Mouse (Mus musculus) megakaryocyte, adult 5-6 weeks (primary cell): ENCODE results near the gene Irx6. TPM values are rescaled to one million over a fixed set of nuclear protein-coding genes. Genes with fewer than 3 reads are reported as not detected.

ENCODE experiments used
- ATAC-seq: 2 replicates; pipeline ENCODE4 v1.8.0; 2016; ENCODE audit warnings: mild to moderate bottlenecking, inconsistent platforms; ENCODE audit not compliant: poor library complexity, severe bottlenecking
- total RNA-seq, 2 experiments: library from RNA; stranded (forward) in 1 of 2; stranded (reverse) in 1 of 2; fragments of 153-499, 151-499 nt in 1 of 2; fragments of 221-1000, 200-1000 nt in 1 of 2; gene quantifications; 2 replicates each; pipeline versions ENCODE4 v1.2.3 to v1.2.4; 2015 to 2017

The Irx6 gene
- not detected in 2 replicates for total RNA-seq (2015)
- total RNA-seq (2017): not detected in 2 replicates

GRCm38 (mm10) chr8:92674244-92675128, at the start of gene Irx6:
Gene Irx6 (plus strand): TSS chr8:92674288.
- ATAC-seq: no peak

DNA sequence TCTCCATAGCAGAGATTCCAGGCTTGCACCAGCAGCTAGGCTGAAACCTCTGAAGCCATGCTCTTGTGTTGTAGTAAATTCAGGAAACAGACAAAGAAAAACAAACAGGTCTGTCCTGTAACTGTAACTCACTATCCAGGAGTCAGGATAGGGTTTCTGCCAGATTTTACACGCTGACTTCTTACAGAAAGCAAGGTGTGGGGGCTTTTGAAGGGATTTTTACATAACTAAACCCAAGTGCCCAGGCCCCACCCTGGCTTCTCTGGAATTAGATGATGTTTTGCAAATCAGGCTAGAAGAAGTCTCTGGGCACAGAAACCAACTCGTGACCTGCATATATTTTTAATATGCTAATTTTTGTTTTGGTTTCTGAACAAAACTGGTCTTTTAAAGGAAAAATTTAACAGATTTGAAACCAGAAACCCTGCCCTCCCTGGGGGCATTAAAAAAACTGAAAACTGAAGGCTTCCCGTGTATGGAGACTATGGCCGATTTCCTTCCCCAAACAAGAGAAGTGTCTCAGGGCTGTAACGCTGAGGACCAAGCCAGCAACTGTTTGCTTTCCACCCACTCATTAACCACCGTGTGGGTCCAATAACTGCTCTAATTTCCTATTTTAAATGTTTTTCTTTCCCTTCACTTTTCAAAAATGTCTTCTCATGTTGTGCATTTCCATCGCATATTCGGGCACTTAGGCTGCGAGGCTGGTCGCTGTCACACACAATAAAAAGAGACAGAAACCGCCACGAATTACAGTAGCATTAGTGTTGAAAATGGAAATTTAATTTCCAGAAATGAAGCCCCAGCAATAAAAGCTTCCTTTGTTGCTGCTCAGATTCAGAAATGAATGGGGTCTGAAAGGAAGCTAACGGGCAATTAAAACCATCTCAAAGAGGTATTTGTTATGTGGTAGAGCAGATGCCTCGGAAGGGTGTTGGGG, 45.1 kb upstream of the Irx6 start:
- ATAC-seq: no peak

DNA sequence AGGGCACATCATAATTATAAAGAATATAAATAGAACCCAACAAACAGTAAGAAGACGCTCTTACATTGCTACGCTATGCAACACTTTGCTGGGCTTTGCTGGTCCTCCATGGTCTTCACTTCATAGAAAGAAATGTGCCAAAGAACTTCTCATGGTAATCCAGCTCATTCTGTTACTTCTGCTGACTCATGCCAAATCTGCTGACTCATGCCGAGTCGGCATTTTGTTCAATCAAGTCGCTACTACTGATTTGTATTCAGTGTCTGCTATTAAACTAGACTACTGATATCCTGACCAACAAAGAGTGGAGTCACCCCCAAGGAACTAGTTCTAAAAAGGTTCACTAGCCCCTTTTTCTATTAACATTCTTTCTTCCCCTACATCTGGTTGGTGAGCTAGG, 40.9 kb upstream of the Irx6 start:
- no peak for ATAC-seq

DNA sequence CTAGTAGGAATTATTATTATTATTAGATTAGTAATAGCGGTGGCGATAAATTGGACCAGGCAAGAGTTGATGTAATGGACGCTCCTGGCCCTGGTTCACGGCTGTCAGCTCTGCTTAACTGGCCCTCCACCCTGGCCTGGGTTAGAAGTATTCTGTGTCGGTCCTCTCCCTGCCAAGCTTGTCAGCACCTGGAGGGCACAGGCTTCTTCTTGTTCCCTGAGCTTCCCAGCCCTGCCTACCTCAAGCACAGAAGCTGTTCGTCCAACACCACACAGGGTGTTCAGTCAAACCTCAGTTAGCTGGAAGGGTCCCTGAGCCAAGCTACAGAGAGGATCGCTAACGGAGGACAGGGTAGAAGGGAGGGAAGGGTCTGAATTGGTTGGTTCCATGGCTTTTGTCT, 33.3 kb upstream of the Irx6 start:
- ATAC-seq: no peak

DNA sequence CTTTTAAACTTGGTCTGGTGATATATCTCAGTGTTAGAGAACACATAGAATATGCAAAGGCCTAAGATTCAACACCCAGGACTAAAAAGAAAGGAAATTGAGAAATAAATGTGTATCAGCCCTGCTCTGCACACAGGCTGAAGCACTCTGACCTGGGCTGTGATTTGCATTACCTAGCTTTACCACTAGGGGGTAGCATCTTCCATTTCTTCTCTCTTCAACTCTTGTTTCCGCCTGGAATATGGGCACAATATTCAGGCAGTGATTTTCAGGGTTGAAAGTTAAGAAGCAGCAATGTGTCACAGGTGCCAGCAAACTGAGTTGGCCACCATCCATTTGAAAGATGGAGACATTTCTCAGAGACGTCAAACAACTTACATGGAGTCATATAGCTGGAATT, 27.5 kb upstream of the Irx6 start:
- ATAC-seq: no peak

GRCm38 (mm10) chr8:92664207-92664606, 9.9 kb upstream of the Irx6 start:
- ATAC-seq: no peak

- ATAC-seq: no peak
Observed at GRCm38 (mm10) chr8:92670236-92670635, 3.9 kb upstream of the Irx6 start.

DNA sequence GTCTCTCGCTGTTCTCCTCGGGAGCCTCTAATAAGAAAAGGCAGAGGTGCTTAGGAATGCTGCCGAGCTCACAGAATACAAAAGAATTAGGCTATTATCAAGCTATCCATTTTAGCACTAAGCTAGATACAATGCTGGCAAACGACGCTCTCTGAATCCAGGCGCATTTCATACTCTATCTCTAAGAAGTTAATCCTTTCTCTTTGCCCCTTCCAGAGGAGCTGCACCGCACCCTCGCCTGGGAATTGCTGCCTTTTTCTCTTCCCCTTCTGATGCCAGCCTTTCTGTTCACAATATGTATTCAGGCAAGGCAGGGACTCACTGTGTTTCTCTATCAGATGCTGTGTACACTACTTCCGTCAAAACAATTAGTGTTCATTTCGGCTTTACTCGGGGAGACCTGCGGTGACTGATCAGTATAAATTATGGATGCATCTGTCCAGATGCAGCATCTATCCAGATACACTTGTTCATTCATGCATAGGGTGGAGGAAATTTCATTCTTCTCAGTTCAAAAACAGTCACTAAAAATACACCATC, 3.4 kb upstream of the Irx6 start:
- no peak for ATAC-seq

GRCm38 (mm10) chr8:92671892-92672291, 2.2 kb upstream of the Irx6 start:
- no peak for ATAC-seq

- no peak for ATAC-seq
Observed at GRCm38 (mm10) chr8:92673101-92673500, 987 bp upstream of the Irx6 start.

- ATAC-seq: no peak
Observed at GRCm38 (mm10) chr8:92673555-92674243, 389 bp upstream of the Irx6 start.

DNA sequence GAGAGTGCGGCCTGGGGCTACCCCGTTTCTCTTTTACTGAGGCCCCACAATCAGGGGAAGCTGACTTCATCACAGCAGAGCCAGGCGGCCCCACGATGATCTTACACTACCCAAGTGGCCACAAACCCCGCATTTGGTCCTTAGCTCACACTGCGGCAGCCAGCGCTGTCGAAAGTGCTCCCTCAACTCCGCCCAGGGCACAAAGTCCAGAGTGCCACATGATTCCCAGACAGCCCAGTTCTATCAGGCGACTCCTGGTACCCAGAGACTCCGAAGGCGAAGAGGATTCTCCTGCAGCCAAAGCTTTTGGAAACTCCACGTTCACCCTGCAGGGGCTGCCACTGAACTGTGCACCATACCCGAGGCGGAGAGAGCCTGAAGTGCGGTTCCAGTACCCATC, 4.3 kb downstream of the Irx6 start:
- ATAC-seq: no peak

- ATAC-seq: no peak
Observed at GRCm38 (mm10) chr8:92697361-92697760, 23.3 kb downstream of the Irx6 start.

DNA sequence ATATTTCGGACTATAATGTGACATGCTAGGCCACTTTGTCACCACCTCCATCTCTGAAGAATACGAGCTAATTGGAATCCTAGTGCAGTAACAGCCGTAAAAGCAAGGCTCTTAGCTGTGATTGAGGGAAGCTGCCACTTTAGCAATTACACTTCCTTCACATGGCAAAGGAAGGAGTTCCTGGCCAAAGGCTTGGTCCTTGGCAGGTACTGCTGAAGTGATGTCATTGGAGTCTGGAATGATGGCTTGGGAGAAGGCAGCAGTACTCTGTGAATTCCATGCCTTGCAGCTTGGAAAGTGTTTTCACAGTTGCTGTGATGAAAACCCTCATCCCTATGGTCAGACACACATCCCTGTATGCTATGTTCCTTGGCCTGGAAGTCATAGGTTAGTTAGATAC, 24.3 kb downstream of the Irx6 start:
- no peak for ATAC-seq

- ATAC-seq: no peak
Observed at GRCm38 (mm10) chr8:92699922-92700540, 25.9 kb downstream of the Irx6 start.

GRCm38 (mm10) chr8:92703375-92703774, 29.3 kb downstream of the Irx6 start:
- no peak for ATAC-seq

DNA sequence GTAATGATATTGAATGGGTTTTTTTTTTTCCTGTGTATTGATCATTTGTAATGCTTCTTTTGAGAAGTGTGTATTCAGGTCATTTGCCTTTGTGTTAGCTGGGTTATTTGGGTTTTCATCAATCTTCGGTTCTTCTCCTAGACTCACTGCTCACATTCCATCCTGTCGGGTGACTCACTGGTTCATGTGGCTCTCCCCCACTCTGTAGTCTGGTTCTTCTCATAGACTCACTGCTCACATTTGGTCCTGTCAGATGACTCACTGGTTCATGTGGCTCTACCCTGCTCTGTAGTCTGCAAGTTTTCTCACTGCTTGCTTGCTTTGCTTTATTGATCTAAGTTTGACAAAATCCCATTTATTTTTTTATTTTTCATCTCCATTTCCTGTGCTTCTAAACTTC, 32.2 kb downstream of the Irx6 start:
- no peak for ATAC-seq

DNA sequence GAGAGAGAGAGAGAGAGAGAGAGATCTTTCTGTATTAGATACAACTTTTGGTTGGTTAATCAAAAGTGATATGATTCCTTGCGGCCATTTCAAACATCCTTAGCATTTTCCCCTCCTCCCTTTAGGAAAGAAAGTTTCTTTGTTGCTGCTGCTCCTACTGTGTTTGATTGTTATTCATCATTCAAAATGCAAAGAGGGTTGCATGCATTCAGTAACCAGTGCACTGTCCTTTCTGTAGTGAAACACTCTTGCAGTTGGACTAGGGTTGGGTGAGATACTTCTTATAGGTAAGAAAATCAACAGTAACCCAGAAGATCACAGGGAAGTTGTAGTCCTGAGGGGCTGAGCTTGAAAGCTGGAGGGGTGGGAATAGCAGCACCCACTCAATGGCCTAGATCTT, 39.2 kb downstream of the Irx6 start:
- no peak for ATAC-seq

GRCm38 (mm10) chr8:92717418-92717817, 43.3 kb downstream of the Irx6 start:
- no peak for ATAC-seq

DNA sequence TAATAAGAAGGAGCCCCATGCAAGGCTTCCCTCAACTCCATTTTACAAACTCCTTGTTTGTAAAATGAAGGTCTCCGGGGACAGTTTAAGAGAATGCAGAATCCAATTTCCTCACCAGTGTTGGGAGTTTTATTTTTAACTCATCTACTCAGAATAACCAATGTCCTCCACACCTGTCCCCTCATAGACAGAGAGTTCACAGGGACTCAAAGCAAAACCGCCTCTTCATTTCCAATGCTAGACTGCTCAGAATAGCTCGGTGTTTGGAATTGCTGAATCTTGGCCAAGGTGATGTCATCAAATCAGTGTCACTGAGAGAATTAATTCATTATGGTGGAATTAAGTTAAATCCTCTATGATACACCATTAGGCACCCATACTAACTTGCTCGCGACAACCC, 44.0 kb downstream of the Irx6 start:
- ATAC-seq: no peak
